Mouse (Mus musculus) lung, postnatal 0 days (tissue): Measurements from ENCODE around the gene Zfp266. TPM values are rescaled to one million over a fixed set of nuclear protein-coding genes. Genes with fewer than 3 reads are reported as not detected.
"Not testable (repeated sequence)": the region's sequence is repeated elsewhere in the genome, so short reads cannot be mapped to it uniquely, and the experiment has no call there.

ENCODE experiments used
- ATAC-seq: fragments of 200-750 bp; cut with Nextera tagmentation; 2 replicates; pipeline ENCODE4 v1.8.0; 2017; ENCODE audit warnings: moderate library complexity
- DNase-seq: peaks from one replicate; pipeline ENCODE4 v3.0.0-alpha.2; 2016; ENCODE audit warnings: low spot score
- H3K27ac ChIP-seq: fragments of 300-500 bp; sonication (generic); 2 replicates; pipeline ENCODE4 v1.5.1; 2014; ENCODE audit warnings: antibody characterized with exemption, mild to moderate bottlenecking, low read length, mixed read lengths
- H3K27me3 ChIP-seq: fragments of 300-500 bp; sonication (generic); replicated peaks from 2 replicates; pipeline ENCODE4 v1.6.1; 2014; ENCODE audit warnings: low read length, mixed read lengths; ENCODE audit not compliant: insufficient read depth
- H3K36me3 ChIP-seq: fragments of 300-500 bp; sonication (generic); 2 replicates; pipeline ENCODE4 v1.6.1; 2014; ENCODE audit warnings: low read length, mixed read lengths; ENCODE audit not compliant: insufficient read depth
- H3K4me1 ChIP-seq: fragments of 300-500 bp; sonication (generic); 2 replicates; pipeline ENCODE4 v1.6.1; 2014; ENCODE audit warnings: antibody characterized with exemption, low read depth, low read length, mixed read lengths; ENCODE audit not compliant: insufficient read depth
- H3K4me2 ChIP-seq: fragments of 300-500 bp; sonication (generic); replicated peaks from 2 replicates; pipeline ENCODE4 v1.6.1; 2014; ENCODE audit warnings: low read depth, mild to moderate bottlenecking, low read length, moderate library complexity, mixed read lengths
- H3K4me3 ChIP-seq: fragments of 300-500 bp; sonication (generic); 2 replicates; pipeline ENCODE4 v1.5.1; 2014; ENCODE audit warnings: low read depth, low read length
- H3K9ac ChIP-seq: fragments of 300-500 bp; sonication (generic); replicated peaks from 2 replicates; pipeline ENCODE4 v1.6.1; 2014; ENCODE audit warnings: low read depth, mild to moderate bottlenecking
- H3K9me3 ChIP-seq: fragments of 300-500 bp; sonication (generic); 2 replicates; pipeline ENCODE4 v1.6.1; 2016; ENCODE audit warnings: low read length, mixed read lengths
- CTCF ChIP-seq: IDR thresholded peaks from 2 replicates; pipeline ENCODE4 v1.5.1; 2016; ENCODE audit warnings: antibody characterized with exemption, mild to moderate bottlenecking
- EP300 ChIP-seq: IDR thresholded peaks from 2 replicates; pipeline ENCODE4 v1.6.1; 2016; ENCODE audit warnings: antibody characterized with exemption, mild to moderate bottlenecking, control low read depth
- WGBS: fragments of 180-500 bp; shearing (Covaris S2); extraction: QIAGEN DNeasy Blood & Tissue Kit; methylation state at CpG from one replicate; pipeline ENCODE4 v1.1.7; 2014; 5-methylcytosine and 5-hydroxymethylcytosine counted together
- polyA plus RNA-seq: library from polyadenylated mRNA; unstranded; fragments of >200 nt; fragmentation: Nextera tagmentation; extraction: Ambion mirVana; gene quantifications from 2 replicates; pipeline ENCODE4 v1.2.1, GENCODE M21; 2015

Gene Zfp266
- polyA plus RNA-seq: 63.8 and 73.4 TPM in 2 replicates

DNA sequence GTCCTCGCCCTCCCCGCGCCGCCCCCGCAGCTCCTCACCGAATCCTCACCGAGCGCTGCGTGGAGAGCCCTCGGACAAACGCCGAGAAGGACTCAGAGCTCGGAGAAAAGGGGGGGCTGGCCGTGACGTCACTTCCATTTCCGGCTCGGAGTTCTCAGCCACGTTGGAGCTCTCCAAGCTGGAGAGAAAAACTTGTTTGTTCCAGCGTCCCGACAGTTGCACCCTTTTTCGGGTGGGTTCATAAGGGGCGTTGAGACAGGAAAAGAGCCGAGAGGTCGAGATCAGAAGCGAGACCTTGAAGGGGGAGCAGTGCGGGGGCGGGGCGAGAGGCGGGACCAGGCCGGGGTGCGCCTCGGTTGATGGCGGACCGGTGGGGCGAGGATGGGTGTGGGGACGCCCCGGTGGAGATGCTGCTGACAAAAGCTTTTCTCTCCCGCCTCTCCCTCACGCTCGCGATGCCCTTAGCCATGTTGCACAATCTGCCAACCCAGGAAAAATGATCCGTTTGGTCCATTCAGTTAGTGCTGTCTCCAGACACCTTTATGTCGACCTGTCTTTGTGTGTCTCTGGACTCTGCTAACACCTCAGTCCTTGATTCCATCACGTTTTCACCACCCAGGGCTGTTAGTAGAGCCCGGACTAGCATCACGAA lies at the start of gene Zfp266:
Zfp266 (minus strand) TSS at position 112 of the 652 bp plus-strand sequence.
- DNase-seq (peak; percentile 93), ATAC-seq (peak; percentile 91)
- Histone ChIP-seq H3K4me3 (peak within 1 kb of the TSS; percentile 87), H3K9me3 (no peaks in the 10 kb centered on the region), H3K9ac (peak within 1 kb of the TSS; percentile 95), H3K4me2 (peak within 1 kb of the TSS; percentile 73), H3K36me3 (no peaks in the 10 kb centered on the region), H3K27ac (peak within 1 kb of the TSS; percentile 91), H3K4me1 (peaks cover 13% of the 10 kb centered on the region; the same call in 1 of the 2 replicates), H3K27me3 (no peaks in the 10 kb centered on the region)
- WGBS: under 1% methylated on average over 44 of the region's 46 CpGs
- TF ChIP-seq CTCF (no peak), EP300 (peak; percentile 27; the same call in 1 of the 2 replicates)

DNA sequence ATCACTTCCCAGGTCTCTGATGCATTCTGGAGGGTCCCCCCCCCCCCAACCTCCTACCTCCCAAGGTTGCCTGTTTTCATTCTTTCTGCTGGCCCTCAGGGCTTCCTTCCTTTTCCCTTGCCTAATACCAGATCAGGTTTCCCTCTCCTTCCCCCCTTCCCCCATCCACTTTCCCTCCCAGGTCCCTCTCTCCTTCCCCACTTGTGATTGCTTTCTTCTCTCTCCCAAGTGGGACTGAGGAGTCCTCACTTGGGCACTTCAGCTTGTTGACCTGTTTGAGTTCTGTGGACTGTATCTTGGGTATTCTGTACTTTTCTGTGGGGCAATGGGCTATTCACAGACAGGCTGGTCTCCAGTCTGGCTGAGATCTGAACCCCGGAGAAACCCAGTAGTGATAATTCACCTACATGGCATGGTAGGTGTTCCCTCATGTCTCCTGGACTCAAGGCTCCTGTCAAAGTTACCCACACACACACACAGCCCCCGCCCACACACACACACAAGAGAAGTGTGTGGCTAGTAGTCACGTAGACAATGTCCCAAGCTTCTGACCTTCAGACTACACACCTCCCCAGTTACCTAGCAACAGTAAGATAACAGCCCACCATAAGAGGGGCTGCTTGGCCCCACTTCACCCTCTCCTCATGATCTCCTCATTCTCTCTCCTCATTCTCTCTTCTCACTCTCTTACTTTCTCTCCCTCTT lies 44.3 kb upstream of the Zfp266 start:
- peak; percentile 51 for DNase-seq

DNA sequence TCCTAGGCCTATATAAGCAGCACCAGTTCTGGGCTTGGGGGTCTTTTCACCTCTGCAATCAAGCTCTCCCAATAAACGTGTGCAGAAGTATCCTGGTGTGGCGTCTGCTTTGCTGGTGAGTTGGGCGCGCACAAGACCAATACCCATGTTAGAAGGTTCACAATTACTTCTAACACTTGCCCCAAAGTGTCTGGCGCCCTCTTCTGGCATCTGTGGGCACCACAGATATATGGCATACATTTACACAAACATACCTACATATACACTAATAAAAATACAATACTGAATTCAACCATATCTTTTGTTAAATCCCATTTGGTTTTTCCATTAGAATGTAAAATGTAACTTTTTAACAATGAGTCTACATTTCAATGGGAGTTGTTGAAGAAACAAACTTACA lies 41.0 kb upstream of the Zfp266 start:
- Histone ChIP-seq H3K4me2 (no peak overlapping the region), H3K36me3 (no peaks in the 10 kb centered on the region), H3K27ac (no peak overlapping the region), H3K4me1 (no peaks in the 10 kb centered on the region), H3K4me3 (no peak overlapping the region), H3K9me3 (no peaks in the 10 kb centered on the region), H3K9ac (no peak overlapping the region), H3K27me3 (no peaks in the 10 kb centered on the region)
- DNase-seq (no peak), ATAC-seq (no peak)
- WGBS: 78% methylated on average over 5 of the region's 5 CpGs
- no peak for TF ChIP-seq CTCF
- TF ChIP-seq EP300: no peak

More for the DNA sequence above, 44.3 kb upstream of the Zfp266 start:
- not testable (repeated sequence) for H3K4me3 ChIP-seq, H3K27ac ChIP-seq, H3K4me2 ChIP-seq, H3K36me3 ChIP-seq, H3K27me3 ChIP-seq, H3K4me1 ChIP-seq, H3K9ac ChIP-seq, H3K9me3 ChIP-seq
- 47% methylated on average over 3 of the region's 3 CpGs for WGBS
- TF ChIP-seq EP300: peak; percentile 27; the same call in 1 of the 2 replicates
- peak; percentile 87 for ATAC-seq

DNA sequence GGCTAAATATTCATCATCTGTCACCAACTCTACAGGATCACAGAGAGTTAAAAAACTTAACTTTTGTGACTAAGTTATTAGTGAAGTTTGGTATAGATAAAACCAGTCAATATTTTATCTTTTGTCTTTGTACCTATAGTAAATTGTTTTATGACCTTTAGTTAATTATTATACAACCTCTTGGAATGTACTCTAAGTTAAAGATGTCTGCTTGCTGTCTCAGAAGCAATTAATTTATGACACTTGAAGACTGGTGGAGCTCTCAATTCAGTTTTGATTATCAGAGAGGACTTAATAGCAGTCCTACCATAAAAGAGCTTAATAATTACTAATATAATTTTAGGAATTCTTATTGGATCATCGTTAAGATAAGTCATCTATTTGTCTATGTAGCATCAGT lies 31.5 kb upstream of the Zfp266 start:
- ATAC-seq (no peak), DNase-seq (no peak)
- H3K27me3 ChIP-seq: no peaks in the 10 kb centered on the region
- H3K4me2 ChIP-seq: no peak overlapping the region
- H3K9me3 ChIP-seq: no peaks in the 10 kb centered on the region
- TF ChIP-seq EP300 (no peak), CTCF (no peak)
- 69% methylated on average over 1 of the region's 1 CpGs for WGBS
- H3K4me1 ChIP-seq: no peaks in the 10 kb centered on the region
- no peak overlapping the region for H3K27ac ChIP-seq
- no peak overlapping the region for H3K9ac ChIP-seq
- no peaks in the 10 kb centered on the region for H3K36me3 ChIP-seq
- no peak overlapping the region for H3K4me3 ChIP-seq

DNA sequence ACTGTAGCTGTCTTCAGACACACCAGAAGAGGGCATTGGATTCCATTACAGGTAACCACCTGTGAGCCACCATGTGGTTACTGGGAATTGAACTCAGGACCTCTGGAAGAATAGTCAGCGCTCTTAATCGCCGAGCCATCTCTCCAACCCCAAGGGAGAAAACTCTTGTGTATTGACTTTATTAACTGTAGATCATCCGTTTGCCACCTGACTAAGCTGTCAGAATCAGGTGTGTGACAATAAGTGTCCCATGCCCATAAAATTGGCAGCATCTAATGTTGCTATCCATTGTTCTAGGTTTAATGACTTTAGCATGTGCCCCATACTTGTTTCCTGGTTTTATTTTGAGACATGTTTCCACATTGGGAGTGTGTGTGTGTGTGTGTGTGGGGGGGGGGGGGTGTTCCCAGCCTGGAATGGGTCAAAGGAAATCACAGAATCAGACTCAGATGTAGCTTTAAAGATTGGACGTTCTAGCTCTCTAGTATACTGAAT lies 30.6 kb upstream of the Zfp266 start:
- H3K9me3 ChIP-seq: no peaks in the 10 kb centered on the region
- no peak overlapping the region for H3K9ac ChIP-seq
- H3K27me3 ChIP-seq: no peaks in the 10 kb centered on the region
- H3K36me3 ChIP-seq: no peaks in the 10 kb centered on the region
- H3K4me2 ChIP-seq: no peak overlapping the region
- TF ChIP-seq CTCF: no peak
- no peak for TF ChIP-seq EP300
- no peak for ATAC-seq
- H3K4me1 ChIP-seq: no peaks in the 10 kb centered on the region
- DNase-seq: no peak
- no peak overlapping the region for H3K27ac ChIP-seq
- no peak overlapping the region for H3K4me3 ChIP-seq
- WGBS: 58% methylated on average over 5 of the region's 5 CpGs

DNA sequence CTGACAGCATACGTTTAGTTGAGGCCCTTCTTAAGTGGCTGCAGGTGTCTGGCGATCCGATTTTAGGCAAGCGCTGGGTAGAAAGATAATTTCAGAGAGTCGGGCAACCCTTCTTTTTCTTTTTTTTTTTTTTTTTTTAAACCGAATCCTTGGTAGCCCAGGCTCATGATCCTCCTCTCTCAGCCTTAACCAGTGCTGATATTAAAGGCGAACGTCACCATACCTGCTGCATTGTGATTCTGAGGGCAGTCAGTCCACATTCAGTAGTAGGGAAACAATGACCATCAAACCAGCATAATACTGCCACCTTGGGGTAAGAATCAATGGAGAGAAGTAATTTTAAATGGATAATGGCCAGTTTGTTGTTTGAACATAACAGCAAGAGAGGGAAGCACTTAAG lies 23.9 kb upstream of the Zfp266 start:
- Histone ChIP-seq H3K27ac (peak overlapping the region; percentile 90), H3K36me3 (no peaks in the 10 kb centered on the region), H3K9me3 (no peaks in the 10 kb centered on the region), H3K4me3 (peak overlapping the region; percentile 38), H3K4me2 (peak overlapping the region; percentile 57), H3K27me3 (no peaks in the 10 kb centered on the region), H3K9ac (no peak overlapping the region; the same call in 1 of the 2 replicates), H3K4me1 (no peaks in the 10 kb centered on the region)
- DNase-seq (peak; percentile 90), ATAC-seq (peak; percentile 37)
- WGBS: 17% methylated on average over 8 of the region's 8 CpGs
- TF ChIP-seq CTCF (peak; percentile 78), EP300 (no peak)
